Mouse (Mus musculus) c-Kit-negative CD71-positive TER-119-positive erythroid progenitor cells, embryonic 14.5 days (primary cell): ENCODE measurements at regions not wholly inside any gene's neighbourhood (a gene's known extent, or its start where the extent isn't known, plus 50 kb on each side); places are given as distances from the start of the nearest gene placed in this dataset.

Source experiments
- DNase-seq: peaks from one replicate; pipeline ENCODE4 v3.0.0-alpha.2; 2013; ENCODE audit warnings: low read depth, low spot score

GRCm38 (mm10) chr10:37377258-37378001, 238.7 kb upstream of the Marcks start:
- DNase-seq: no peak

- no peak for DNase-seq
Measured at GRCm38 (mm10) chr10:37376172-37376571, 237.5 kb upstream of the Marcks start.

- DNase-seq: no peak
Measured at GRCm38 (mm10) chr10:37375648-37376047, 236.9 kb upstream of the Marcks start.

- no peak for DNase-seq
Measured at GRCm38 (mm10) chr10:37368997-37369679, 230.4 kb upstream of the Marcks start.

GRCm38 (mm10) chr10:37367796-37368195, 229.1 kb upstream of the Marcks start:
- no peak for DNase-seq

GRCm38 (mm10) chr10:37364506-37364905, 225.8 kb upstream of the Marcks start:
- DNase-seq: no peak

GRCm38 (mm10) chr10:37360985-37361384, 222.3 kb upstream of the Marcks start:
- no peak for DNase-seq

- DNase-seq: no peak
Measured at GRCm38 (mm10) chr10:37358900-37359299, 220.2 kb upstream of the Marcks start.

GRCm38 (mm10) chr10:37358334-37358733, 219.6 kb upstream of the Marcks start:
- DNase-seq: no peak

GRCm38 (mm10) chr10:37357304-37358060, 218.8 kb upstream of the Marcks start:
- no peak for DNase-seq

GRCm38 (mm10) chr10:37349261-37349660, 210.5 kb upstream of the Marcks start:
- DNase-seq: no peak

- DNase-seq: no peak
Measured at GRCm38 (mm10) chr10:37348416-37348815, 209.7 kb upstream of the Marcks start.

- DNase-seq: no peak
Measured at GRCm38 (mm10) chr10:37347661-37348060, 208.9 kb upstream of the Marcks start.

GRCm38 (mm10) chr10:37342675-37343074, 204.0 kb upstream of the Marcks start:
- DNase-seq: no peak

- DNase-seq: no peak
Measured at GRCm38 (mm10) chr10:37339658-37340057, 200.9 kb upstream of the Marcks start.

- no peak for DNase-seq
Measured at GRCm38 (mm10) chr10:37338073-37338912, 199.6 kb upstream of the Marcks start.

GRCm38 (mm10) chr10:37337172-37337620, 198.5 kb upstream of the Marcks start:
- DNase-seq: no peak

- no peak for DNase-seq
Measured at GRCm38 (mm10) chr10:37335148-37335547, 196.4 kb upstream of the Marcks start.

GRCm38 (mm10) chr10:37326168-37326534, 187.4 kb upstream of the Marcks start:
- DNase-seq: no peak

- no peak for DNase-seq
Measured at GRCm38 (mm10) chr10:37325514-37326167, 186.9 kb upstream of the Marcks start.

GRCm38 (mm10) chr10:37323689-37324088, 185.0 kb upstream of the Marcks start:
- no peak for DNase-seq
